Mouse (Mus musculus): ENCODE results near the gene Jazf1.

GRCm38 (mm10) chr6:52892978-52893377 is 175.5 kb downstream of the Jazf1 start:
- no peak for TF ChIP-seq GATA1 (IDR thresholded peaks at IDR 0.05; ENCODE audit: borderline replicate concordance, low read length)
- TF ChIP-seq FLI1 (IDR thresholded peaks at IDR 0.05; ENCODE audit: low read length) = no peak

Measured in megakaryocyte, embryonic 14.5 days (primary cell).